Mouse (Mus musculus): ENCODE data around the gene Fam50a.

- TF ChIP-seq CTCF (IDR thresholded peaks at IDR 0.05; ENCODE audit: borderline replicate concordance, insufficient read depth, low read depth, low read length) (no peak), POLR2A (IDR thresholded peaks at IDR 0.05; ENCODE audit: borderline replicate concordance, insufficient read depth, low read length) (peak; percentile 76; the same call in 1 of the 2 replicates)
These were observed 40.6 kb downstream of the Fam50a start, which contains the start of gene Lage3 for GRCm38 (mm10) chrX:74353467-74353770.
